ENCODE assay signal across 14 mouse cellular contexts in the genomic region with DNA sequence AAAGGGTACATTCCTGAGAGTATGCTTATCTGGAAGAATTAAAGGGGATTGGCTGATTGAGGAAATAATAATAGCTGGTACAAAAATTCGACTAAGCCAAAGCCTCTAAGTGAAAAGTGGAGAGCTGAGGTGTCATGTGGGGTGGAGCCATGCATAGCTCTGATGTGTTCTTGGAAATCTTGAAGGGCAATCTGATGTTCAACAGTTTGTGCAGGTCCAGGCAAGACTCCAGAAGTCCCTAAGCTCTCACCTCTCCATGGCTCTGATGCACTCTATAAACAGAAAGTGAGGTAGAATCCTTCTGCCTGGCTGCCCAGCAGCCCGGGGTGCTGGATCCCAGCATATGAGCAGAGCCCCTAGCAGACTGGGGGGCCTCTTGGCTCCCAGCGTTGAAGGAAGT. TPM values are rescaled to one million over a fixed set of nuclear protein-coding genes. Genes with fewer than 3 reads are reported as not detected.
"Had no signal": no experiment of that assay in that cellular context is flagged by ENCODE, and none has a peak within 500 bp of the region (broad histone marks: within the 10 kb centered on the region; RNA-seq: fewer than 3 reads in every experiment).

No protein-coding gene starts in this region.

- H3K4me3 ChIP-seq: layer of hippocampus, adult 2 months; midbrain, embryonic 13.5 days; stomach, embryonic 15.5 days had no signal

- H3K4me2 ChIP-seq: midbrain, embryonic 13.5 days; stomach, embryonic 15.5 days had no signal

- H3K4me1 ChIP-seq: midbrain, embryonic 13.5 days; stomach, embryonic 15.5 days had no signal

- H3K9me3 ChIP-seq: midbrain, embryonic 13.5 days; stomach, embryonic 15.5 days had no signal

- ATAC-seq: lung, postnatal 0 days; midbrain, embryonic 13.5 days had no signal

- H3K9ac ChIP-seq: liver, embryonic 14.5 days; midbrain, embryonic 13.5 days; stomach, embryonic 15.5 days had no signal

- H3K27me3 ChIP-seq: midbrain, embryonic 13.5 days; stomach, embryonic 15.5 days had no signal

- DNase-seq: kidney, postnatal 36 days; lung, adult 2 months; lung, postnatal 36 days; right cerebral cortex, postnatal 14 days; thymus, postnatal 4 days had no signal

- H3K27ac ChIP-seq: kidney, postnatal 0 days; layer of hippocampus, adult 2 months; liver, embryonic 14.5 days; midbrain, embryonic 13.5 days; stomach, embryonic 15.5 days had no signal

- H3K36me3 ChIP-seq: midbrain, embryonic 13.5 days; stomach, embryonic 15.5 days had no signal

RNA-seq across cellular contexts. Expression of a gene that starts 27.4 kb away (rescaled TPM):
- total RNA-seq: liver, adult 2 months; megakaryocyte progenitor cell, adult 5-6 weeks had no signal
- polyA plus RNA-seq: spleen, adult 2 months had no signal
